Mouse (Mus musculus) lung, embryonic 16.5 days (tissue): ENCODE measurements around the gene Ovca2. TPM values are rescaled to one million over a fixed set of nuclear protein-coding genes. Genes with fewer than 3 reads are reported as not detected.

Experiments
- ATAC-seq: fragments of 200-750 bp; cut with Nextera tagmentation; 2 replicates; pipeline ENCODE4 v1.8.0; 2017; ENCODE audit warnings: low read depth, mild to moderate bottlenecking, moderate library complexity
- H3K27ac ChIP-seq: fragments of 300-500 bp; sonication (generic); 2 replicates; pipeline ENCODE4 v1.5.1; 2014; ENCODE audit warnings: mild to moderate bottlenecking, control low read depth, low read length
- H3K27me3 ChIP-seq: fragments of 300-500 bp; sonication (generic); 2 replicates; pipeline ENCODE4 v1.6.1; 2014; ENCODE audit warnings: low read depth, low read length, mixed read lengths; ENCODE audit not compliant: control insufficient read depth, insufficient read depth
- H3K36me3 ChIP-seq: fragments of 300-500 bp; sonication (generic); 2 replicates; pipeline ENCODE4 v1.6.1; 2014; ENCODE audit warnings: low read length; ENCODE audit not compliant: control insufficient read depth, insufficient read depth
- H3K4me1 ChIP-seq: fragments of 300-500 bp; sonication (generic); replicated peaks from 2 replicates; pipeline ENCODE4 v1.6.1; 2014; ENCODE audit warnings: low read length, mixed read lengths; ENCODE audit not compliant: control insufficient read depth, insufficient read depth
- H3K4me2 ChIP-seq: fragments of 300-500 bp; sonication (generic); 2 replicates; pipeline ENCODE4 v1.6.1; 2014; ENCODE audit warnings: low read depth, low read length, control low read depth
- H3K4me3 ChIP-seq: fragments of 300-500 bp; sonication (generic); 2 replicates; pipeline ENCODE4 v1.5.1; 2014; ENCODE audit warnings: mild to moderate bottlenecking, low read length, control low read depth
- H3K9ac ChIP-seq: fragments of 300-500 bp; sonication (generic); 2 replicates; pipeline ENCODE4 v1.6.1; 2014; ENCODE audit warnings: low read length, control low read depth
- H3K9me3 ChIP-seq: fragments of 300-500 bp; sonication (generic); 2 replicates; pipeline ENCODE4 v1.6.1; 2016; ENCODE audit warnings: low read length; ENCODE audit not compliant: control insufficient read depth
- WGBS: fragments of 180-500 bp; shearing (Covaris S2); extraction: QIAGEN DNeasy Blood & Tissue Kit; methylation state at CpG from one replicate; pipeline ENCODE4 v1.1.7; 2014; 5-methylcytosine and 5-hydroxymethylcytosine counted together
- polyA plus RNA-seq: library from polyadenylated mRNA; unstranded; fragments of >200 nt; fragmentation: Nextera tagmentation; extraction: Ambion mirVana; gene quantifications from 2 replicates; pipeline ENCODE4 v1.2.1, GENCODE M21; 2015

Ovca2 gene
- polyA plus RNA-seq, 1 experiment from 2014 or later: 24.0 TPM

- Histone ChIP-seq H3K4me1 (peaks cover 42% of the 10 kb centered on the region), H3K4me3 (no peak overlapping the region), H3K27ac (peak overlapping the region; percentile 74), H3K4me2 (no peak overlapping the region), H3K27me3 (no peaks in the 10 kb centered on the region), H3K36me3 (peaks cover 10% of the 10 kb centered on the region), H3K9ac (0 out of 2 replicates have a peak overlapping the region, but pooled peaks have one; percentile 13), H3K9me3 (no peaks in the 10 kb centered on the region)
- WGBS: 30% methylated on average over 1 of the region's 1 CpGs
- peak; percentile 20 for ATAC-seq
These were observed 36.7 kb downstream of the Ovca2 start for GRCm38 (mm10) chr11:75141913-75142312.

GRCm38 (mm10) chr11:75141038-75141437 lies 37.6 kb downstream of the Ovca2 start:
- no peak overlapping the region for H3K9ac ChIP-seq
- H3K4me3 ChIP-seq: no peak overlapping the region
- H3K9me3 ChIP-seq: no peaks in the 10 kb centered on the region
- H3K4me1 ChIP-seq: peaks cover 39% of the 10 kb centered on the region
- H3K27ac ChIP-seq: peak overlapping the region; percentile 36; the same call in 1 of the 2 replicates
- H3K36me3 ChIP-seq: peaks cover 10% of the 10 kb centered on the region
- no peaks in the 10 kb centered on the region for H3K27me3 ChIP-seq
- WGBS: 55% methylated on average over 3 of the region's 3 CpGs
- no peak overlapping the region for H3K4me2 ChIP-seq
- no peak for ATAC-seq

GRCm38 (mm10) chr11:75140431-75140830 lies 38.2 kb downstream of the Ovca2 start:
- no peak overlapping the region for H3K4me3 ChIP-seq
- H3K9me3 ChIP-seq: no peaks in the 10 kb centered on the region
- no peak overlapping the region for H3K4me2 ChIP-seq
- H3K36me3 ChIP-seq: peaks cover 10% of the 10 kb centered on the region
- no peak overlapping the region for H3K9ac ChIP-seq
- WGBS: 51% methylated on average over 5 of the region's 5 CpGs
- ATAC-seq: no peak
- H3K27me3 ChIP-seq: no peaks in the 10 kb centered on the region
- peak overlapping the region; percentile 94 for H3K27ac ChIP-seq
- peaks cover 39% of the 10 kb centered on the region for H3K4me1 ChIP-seq

- H3K4me1 ChIP-seq: peaks cover 43% of the 10 kb centered on the region
- no peaks in the 10 kb centered on the region for H3K27me3 ChIP-seq
- H3K4me3 ChIP-seq: no peak overlapping the region
- H3K4me2 ChIP-seq: no peak overlapping the region
- no peak overlapping the region for H3K9ac ChIP-seq
- peak; percentile 82 for ATAC-seq
- H3K36me3 ChIP-seq: peaks cover 7% of the 10 kb centered on the region
- H3K9me3 ChIP-seq: no peaks in the 10 kb centered on the region
- peak overlapping the region; percentile 94 for H3K27ac ChIP-seq
- 19% methylated on average over 11 of the region's 11 CpGs for WGBS
These were observed 39.3 kb downstream of the Ovca2 start for GRCm38 (mm10) chr11:75139122-75139963.

GRCm38 (mm10) chr11:75136666-75137398 lies 41.8 kb downstream of the Ovca2 start:
- H3K4me3 ChIP-seq: no peak overlapping the region
- H3K9me3 ChIP-seq: no peaks in the 10 kb centered on the region
- H3K9ac ChIP-seq: no peak overlapping the region
- H3K4me1 ChIP-seq: peaks cover 53% of the 10 kb centered on the region
- H3K27ac ChIP-seq: peak overlapping the region; percentile 3; the same call in 1 of the 2 replicates
- no peak overlapping the region for H3K4me2 ChIP-seq
- 47% methylated on average over 5 of the region's 5 CpGs for WGBS
- ATAC-seq: no peak
- no peaks in the 10 kb centered on the region for H3K36me3 ChIP-seq
- H3K27me3 ChIP-seq: no peaks in the 10 kb centered on the region

- no peak for ATAC-seq
- WGBS: 88% methylated on average over 4 of the region's 4 CpGs
- Histone ChIP-seq H3K27ac (no peak overlapping the region), H3K36me3 (no peaks in the 10 kb centered on the region), H3K9me3 (no peaks in the 10 kb centered on the region), H3K4me3 (no peak overlapping the region), H3K4me2 (no peak overlapping the region), H3K4me1 (peaks cover 41% of the 10 kb centered on the region), H3K27me3 (no peaks in the 10 kb centered on the region), H3K9ac (no peak overlapping the region)
These were observed 43.3 kb downstream of the Ovca2 start for GRCm38 (mm10) chr11:75135358-75135757.

- no peak overlapping the region for H3K9ac ChIP-seq
- H3K36me3 ChIP-seq: no peaks in the 10 kb centered on the region
- no peak overlapping the region for H3K4me3 ChIP-seq
- no peaks in the 10 kb centered on the region for H3K27me3 ChIP-seq
- H3K27ac ChIP-seq: peak overlapping the region; percentile 62; the same call in 1 of the 2 replicates
- 53% methylated on average over 5 of the region's 5 CpGs for WGBS
- H3K4me1 ChIP-seq: peaks cover 35% of the 10 kb centered on the region
- ATAC-seq: no peak
- H3K4me2 ChIP-seq: no peak overlapping the region
- H3K9me3 ChIP-seq: no peaks in the 10 kb centered on the region
These were observed 44.1 kb downstream of the Ovca2 start for GRCm38 (mm10) chr11:75134485-75135068.

- Histone ChIP-seq H3K27me3 (no peaks in the 10 kb centered on the region), H3K9ac (peak overlapping the region; percentile 21; the same call in 1 of the 2 replicates), H3K9me3 (no peaks in the 10 kb centered on the region), H3K4me2 (no peak overlapping the region), H3K36me3 (no peaks in the 10 kb centered on the region), H3K4me1 (peaks cover 30% of the 10 kb centered on the region), H3K4me3 (no peak overlapping the region), H3K27ac (peak overlapping the region; percentile 67)
- peak; percentile 84 for ATAC-seq
- WGBS: 3% methylated on average over 2 of the region's 2 CpGs
These were observed 44.7 kb downstream of the Ovca2 start for GRCm38 (mm10) chr11:75133951-75134350.

GRCm38 (mm10) chr11:75133391-75133790 lies 45.2 kb downstream of the Ovca2 start:
- no peak for ATAC-seq
- 83% methylated on average over 5 of the region's 5 CpGs for WGBS
- no peaks in the 10 kb centered on the region for H3K36me3 ChIP-seq
- peak overlapping the region; percentile 67 for H3K27ac ChIP-seq
- H3K4me3 ChIP-seq: no peak overlapping the region
- no peaks in the 10 kb centered on the region for H3K9me3 ChIP-seq
- no peaks in the 10 kb centered on the region for H3K27me3 ChIP-seq
- H3K9ac ChIP-seq: peak overlapping the region; percentile 21; the same call in 1 of the 2 replicates
- H3K4me1 ChIP-seq: peaks cover 24% of the 10 kb centered on the region
- no peak overlapping the region for H3K4me2 ChIP-seq
